Mouse (Mus musculus) left cerebral cortex, postnatal 36 days (tissue): ENCODE measurements at regions not wholly inside any gene's neighbourhood (a gene's known extent, or its start where the extent isn't known, plus 50 kb on each side); places are given as distances from the start of the nearest gene placed in this dataset.

ENCODE experiments used
- DNase-seq, 2 experiments: peaks; one replicate each; pipeline ENCODE4 v3.0.0; 2021 to 2022; ENCODE audit warnings: low spot score in 2 of 2, mixed read lengths in 1 of 2
- intact Hi-C: fragments of 180-260 bp; cut with DNase I; formaldehyde crosslinking; loops from one replicate; pipeline ENCODE4 v1.15.1; 2025

DNA sequence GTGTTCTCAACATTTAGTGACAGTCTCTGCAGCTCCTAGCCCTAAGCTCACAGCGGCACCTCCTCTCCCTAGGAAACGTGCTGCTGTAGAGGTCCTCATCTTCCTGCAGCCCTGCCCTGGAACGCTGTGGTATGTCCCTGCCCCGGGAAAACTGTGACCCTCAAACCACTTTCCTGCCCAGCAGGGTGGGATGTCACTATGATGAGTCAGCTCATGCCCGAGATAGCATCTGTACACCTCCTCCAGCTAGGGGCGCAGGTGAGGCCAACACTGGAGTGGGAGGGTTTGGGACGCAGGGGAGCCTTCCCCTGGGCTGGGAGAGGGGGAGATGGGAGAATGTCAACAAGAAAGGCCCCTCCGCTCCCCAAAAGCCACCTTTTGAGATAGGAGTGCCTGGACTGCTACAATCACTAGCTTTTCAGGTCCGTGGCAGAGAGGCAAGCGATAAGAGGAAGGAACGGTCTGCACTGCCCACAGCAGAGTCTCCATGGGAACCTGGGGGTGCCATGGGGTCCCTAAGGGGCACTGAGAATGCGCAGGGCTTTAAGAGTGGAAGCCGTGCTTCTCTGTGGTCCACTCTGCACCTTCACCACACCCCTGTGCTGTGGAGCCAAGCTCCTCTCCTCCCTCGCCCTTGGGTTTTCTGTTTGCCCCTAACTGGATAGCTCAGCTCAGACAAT is 80.5 kb upstream of the Hand1 start:
- intact Hi-C loops, result no loop called here
- no peak for DNase-seq

DNA sequence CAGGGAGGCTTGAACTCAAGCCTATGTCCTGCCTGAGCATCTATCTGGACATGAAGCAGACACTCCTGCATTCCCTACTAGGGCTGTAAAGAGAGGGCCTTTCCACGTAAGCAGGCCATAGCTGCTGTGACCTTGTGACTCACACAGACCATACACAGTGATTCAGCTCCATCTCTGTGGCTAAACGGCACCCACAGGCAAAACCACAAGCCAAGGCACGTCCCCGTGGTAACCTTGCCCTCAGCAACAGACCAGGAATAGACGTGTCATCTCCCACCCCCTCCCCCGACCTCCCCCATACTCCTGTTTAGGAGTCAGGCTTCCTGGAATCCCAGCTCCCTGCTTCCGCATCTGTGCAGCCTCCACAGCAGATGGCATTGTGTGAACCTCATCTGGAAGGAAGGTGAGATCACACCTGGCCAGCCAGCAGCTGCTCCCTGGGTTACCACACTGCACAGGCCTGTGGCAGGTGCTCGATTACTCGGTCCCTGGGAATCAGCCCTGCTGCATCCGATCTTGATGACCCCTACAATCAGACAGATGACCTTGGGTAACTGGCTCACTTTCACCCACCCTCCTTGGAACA is 79.2 kb upstream of the Hand1 start:
- DNase-seq, result no peak
- intact Hi-C loops, result no loop called here

DNA sequence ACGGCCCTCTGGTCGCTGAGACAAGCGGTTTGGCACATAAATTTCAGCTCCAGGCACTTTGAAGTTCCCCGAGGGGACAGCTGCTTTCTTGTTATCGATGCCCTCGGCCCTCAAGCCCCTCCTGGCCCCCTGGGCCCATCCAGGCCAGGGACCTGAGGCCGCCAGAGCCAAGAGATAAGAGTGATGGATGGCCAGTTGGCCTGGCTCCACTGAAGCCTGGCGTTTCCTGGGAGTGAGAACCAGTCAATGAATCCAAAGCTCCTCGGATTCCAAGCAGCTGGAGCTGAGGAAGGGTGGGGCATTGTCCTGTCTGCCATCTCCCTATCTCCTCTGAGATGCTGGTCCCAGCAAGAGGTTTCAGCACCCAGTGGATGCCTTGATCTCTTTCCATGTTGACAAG is 71.6 kb upstream of the Hand1 start:
- DNase-seq, result no peak
- intact Hi-C loops, result no loop called here

DNA sequence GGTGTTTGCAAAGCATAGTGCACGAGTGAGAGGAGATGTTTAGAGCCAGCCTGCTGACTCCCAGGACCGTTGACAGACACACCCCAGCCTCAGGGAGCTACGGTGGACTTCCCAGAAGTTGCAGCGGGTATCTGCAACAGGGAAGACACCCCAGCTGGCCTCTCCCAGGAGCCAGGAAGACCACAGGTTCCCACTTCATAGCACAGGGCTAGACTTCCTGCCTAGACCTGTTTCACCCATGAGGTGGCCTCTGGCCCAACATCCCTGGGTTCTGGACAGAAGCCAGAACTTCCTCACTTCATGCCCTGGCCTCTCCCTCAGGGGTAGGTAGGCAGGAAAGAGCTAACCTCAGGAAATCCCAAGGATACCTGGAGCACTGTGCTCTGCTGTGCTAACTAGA is 66.7 kb upstream of the Hand1 start:
- no peak for DNase-seq
- intact Hi-C loops, result no loop called here

DNA sequence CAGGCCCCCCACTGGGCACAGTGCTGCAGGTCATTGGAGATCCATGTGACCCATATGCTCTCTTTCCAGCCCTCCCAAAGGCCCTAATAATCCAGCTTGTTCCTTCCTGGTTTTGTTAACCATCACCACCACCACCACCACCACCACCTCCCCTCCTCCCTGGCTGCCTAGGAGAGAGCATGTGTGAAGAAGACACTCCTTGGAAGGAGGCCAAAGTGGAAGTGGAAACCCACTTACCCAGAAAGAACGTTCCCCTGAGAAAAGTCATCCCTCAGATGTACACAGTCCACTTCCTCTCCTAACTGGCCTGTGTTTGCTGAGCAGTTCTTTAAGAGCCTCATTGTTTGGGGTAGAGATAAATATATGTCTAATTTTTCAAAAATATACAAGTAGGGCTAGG is 62.9 kb upstream of the Hand1 start:
- intact Hi-C loops, result no loop called here
- DNase-seq, result no peak

GRCm38 (mm10) chr11:57882736-57883635 is 50.4 kb upstream of the Hand1 start:
- intact Hi-C loops, result no loop called here

More at GRCm38 (mm10) chr11:57882736-57883635, 50.4 kb upstream of the Hand1 start:
- no peak for DNase-seq
